Mouse (Mus musculus): ENCODE measurements around the gene Zfp639. TPM values are rescaled to one million over a fixed set of nuclear protein-coding genes. Genes with fewer than 3 reads are reported as not detected.

Zfp639 gene
- polyA plus RNA-seq (2015; fragmentation: Nextera tagmentation; extraction: Ambion mirVana) = 25.6 and 29.5 TPM in 2 replicates

GRCm38 (mm10) chr3:32509496-32510374, at the start of gene Zfp639:
Gene Zfp639 (plus strand): TSS chr3:32510259.
- peak within 1 kb of the TSS; percentile 73 for H3K4me2 ChIP-seq
- no peaks in the 10 kb centered on the region for H3K27me3 ChIP-seq
- ATAC-seq (replicated peaks; ENCODE audit: insufficient number of reproducible peaks, insufficient read depth, low FRiP score, low read depth) = peak; percentile 0; the same call in 1 of the 2 replicates
- peaks cover 1% of the 10 kb centered on the region; the same call in 1 of the 2 replicates for H3K36me3 ChIP-seq
- 8% methylated on average over 24 of the region's 24 CpGs for WGBS
- no peaks in the 10 kb centered on the region for H3K9me3 ChIP-seq (replicated peaks)
- H3K9ac ChIP-seq = peak within 1 kb of the TSS; percentile 86
- H3K27ac ChIP-seq = peak within 1 kb of the TSS; percentile 90
- peak within 1 kb of the TSS; percentile 75 for H3K4me3 ChIP-seq
- H3K4me1 ChIP-seq (replicated peaks) = peaks cover 23% of the 10 kb centered on the region

- no peak overlapping the region for H3K27ac ChIP-seq
- H3K27me3 ChIP-seq = no peaks in the 10 kb centered on the region
- H3K9ac ChIP-seq = no peak overlapping the region
- H3K9me3 ChIP-seq (replicated peaks) = no peaks in the 10 kb centered on the region
- H3K36me3 ChIP-seq = peaks cover 17% of the 10 kb centered on the region
- H3K4me2 ChIP-seq = no peak overlapping the region
- H3K4me1 ChIP-seq (replicated peaks) = peaks cover 4% of the 10 kb centered on the region
- no peak overlapping the region for H3K4me3 ChIP-seq
- 95% methylated on average over 4 of the region's 4 CpGs for WGBS
- ATAC-seq (replicated peaks; ENCODE audit: insufficient number of reproducible peaks, insufficient read depth, low FRiP score, low read depth) = no peak
Observed at GRCm38 (mm10) chr3:32467321-32467720, 42.7 kb upstream of the Zfp639 start.

- H3K9me3 ChIP-seq (replicated peaks) = no peaks in the 10 kb centered on the region
- no peak for ATAC-seq (replicated peaks; ENCODE audit: insufficient number of reproducible peaks, insufficient read depth, low FRiP score, low read depth)
- no peaks in the 10 kb centered on the region for H3K27me3 ChIP-seq
- H3K4me3 ChIP-seq = no peak overlapping the region
- no peak overlapping the region for H3K9ac ChIP-seq
- no peak overlapping the region for H3K4me2 ChIP-seq
- peaks cover 6% of the 10 kb centered on the region for H3K36me3 ChIP-seq
- H3K27ac ChIP-seq = no peak overlapping the region
- 67% methylated on average over 4 of the region's 4 CpGs for WGBS
- peaks cover 9% of the 10 kb centered on the region for H3K4me1 ChIP-seq (replicated peaks)
Observed at GRCm38 (mm10) chr3:32468411-32468810, 41.6 kb upstream of the Zfp639 start.

GRCm38 (mm10) chr3:32470449-32470848, 39.6 kb upstream of the Zfp639 start:
- no peak for ATAC-seq (replicated peaks; ENCODE audit: insufficient number of reproducible peaks, insufficient read depth, low FRiP score, low read depth)
- Histone ChIP-seq H3K27ac (no peak overlapping the region), H3K4me2 (no peak overlapping the region), H3K36me3 (no peaks in the 10 kb centered on the region), H3K27me3 (no peaks in the 10 kb centered on the region), H3K4me3 (no peak overlapping the region), H3K4me1 (replicated peaks) (peaks cover 9% of the 10 kb centered on the region), H3K9me3 (replicated peaks) (no peaks in the 10 kb centered on the region), H3K9ac (no peak overlapping the region)
- 76% methylated on average over 7 of the region's 7 CpGs for WGBS

GRCm38 (mm10) chr3:32471098-32471497, 39.0 kb upstream of the Zfp639 start:
- Histone ChIP-seq H3K9ac (no peak overlapping the region), H3K27ac (no peak overlapping the region), H3K9me3 (replicated peaks) (no peaks in the 10 kb centered on the region), H3K27me3 (no peaks in the 10 kb centered on the region), H3K4me3 (no peak overlapping the region), H3K4me2 (no peak overlapping the region), H3K4me1 (replicated peaks) (peaks cover 9% of the 10 kb centered on the region), H3K36me3 (no peaks in the 10 kb centered on the region)
- 44% methylated on average over 6 of the region's 6 CpGs for WGBS
- no peak for ATAC-seq (replicated peaks; ENCODE audit: insufficient number of reproducible peaks, insufficient read depth, low FRiP score, low read depth)

GRCm38 (mm10) chr3:32472191-32472900, 37.7 kb upstream of the Zfp639 start:
- Histone ChIP-seq H3K4me2 (peak overlapping the region; percentile 7; the same call in 1 of the 2 replicates), H3K4me3 (no peak overlapping the region), H3K36me3 (no peaks in the 10 kb centered on the region), H3K9ac (no peak overlapping the region), H3K9me3 (replicated peaks) (no peaks in the 10 kb centered on the region), H3K4me1 (replicated peaks) (peaks cover 9% of the 10 kb centered on the region), H3K27me3 (no peaks in the 10 kb centered on the region), H3K27ac (no peak overlapping the region)
- 50% methylated on average over 14 of the region's 14 CpGs for WGBS
- ATAC-seq (replicated peaks; ENCODE audit: insufficient number of reproducible peaks, insufficient read depth, low FRiP score, low read depth) = peak; percentile 72; the same call in 1 of the 2 replicates

GRCm38 (mm10) chr3:32473184-32473583, 36.9 kb upstream of the Zfp639 start:
- Histone ChIP-seq H3K27ac (no peak overlapping the region), H3K36me3 (no peaks in the 10 kb centered on the region), H3K9me3 (replicated peaks) (no peaks in the 10 kb centered on the region), H3K27me3 (no peaks in the 10 kb centered on the region), H3K4me1 (replicated peaks) (peaks cover 9% of the 10 kb centered on the region), H3K4me2 (no peak overlapping the region), H3K4me3 (no peak overlapping the region), H3K9ac (no peak overlapping the region)
- 77% methylated on average over 10 of the region's 10 CpGs for WGBS
- ATAC-seq (replicated peaks; ENCODE audit: insufficient number of reproducible peaks, insufficient read depth, low FRiP score, low read depth) = no peak

- Histone ChIP-seq H3K4me1 (replicated peaks) (no peaks in the 10 kb centered on the region), H3K27me3 (no peaks in the 10 kb centered on the region), H3K4me3 (no peak overlapping the region), H3K36me3 (no peaks in the 10 kb centered on the region), H3K4me2 (no peak overlapping the region), H3K9ac (no peak overlapping the region), H3K9me3 (replicated peaks) (no peaks in the 10 kb centered on the region), H3K27ac (no peak overlapping the region)
- peak; percentile 39; the same call in 1 of the 2 replicates for ATAC-seq (replicated peaks; ENCODE audit: insufficient number of reproducible peaks, insufficient read depth, low FRiP score, low read depth)
- WGBS = 88% methylated on average over 7 of the region's 7 CpGs
Observed at GRCm38 (mm10) chr3:32479961-32480360, 30.1 kb upstream of the Zfp639 start.

GRCm38 (mm10) chr3:32483035-32483434, 27.0 kb upstream of the Zfp639 start:
- H3K4me3 ChIP-seq = no peak overlapping the region
- no peak overlapping the region for H3K4me2 ChIP-seq
- 79% methylated on average over 3 of the region's 3 CpGs for WGBS
- no peak for ATAC-seq (replicated peaks; ENCODE audit: insufficient number of reproducible peaks, insufficient read depth, low FRiP score, low read depth)
- H3K9ac ChIP-seq = no peak overlapping the region
- H3K27ac ChIP-seq = no peak overlapping the region
- H3K36me3 ChIP-seq = no peaks in the 10 kb centered on the region
- no peaks in the 10 kb centered on the region for H3K9me3 ChIP-seq (replicated peaks)
- H3K27me3 ChIP-seq = no peaks in the 10 kb centered on the region
- no peaks in the 10 kb centered on the region for H3K4me1 ChIP-seq (replicated peaks)

GRCm38 (mm10) chr3:32486543-32486942, 23.5 kb upstream of the Zfp639 start:
- ATAC-seq (replicated peaks; ENCODE audit: insufficient number of reproducible peaks, insufficient read depth, low FRiP score, low read depth) = no peak

GRCm38 (mm10) chr3:32488172-32488571, 21.9 kb upstream of the Zfp639 start:
- no peaks in the 10 kb centered on the region for H3K27me3 ChIP-seq
- H3K36me3 ChIP-seq = no peaks in the 10 kb centered on the region
- H3K9ac ChIP-seq = no peak overlapping the region
- no peaks in the 10 kb centered on the region for H3K4me1 ChIP-seq (replicated peaks)
- no peak overlapping the region for H3K4me3 ChIP-seq
- H3K27ac ChIP-seq = no peak overlapping the region
- WGBS = 77% methylated on average over 6 of the region's 6 CpGs
- no peaks in the 10 kb centered on the region for H3K9me3 ChIP-seq (replicated peaks)
- ATAC-seq (replicated peaks; ENCODE audit: insufficient number of reproducible peaks, insufficient read depth, low FRiP score, low read depth) = no peak
- no peak overlapping the region for H3K4me2 ChIP-seq

More at GRCm38 (mm10) chr3:32486543-32486942, 23.5 kb upstream of the Zfp639 start:
- H3K9ac ChIP-seq = no peak overlapping the region
- no peak overlapping the region for H3K27ac ChIP-seq
- no peak overlapping the region for H3K4me3 ChIP-seq
- H3K4me2 ChIP-seq = no peak overlapping the region
- H3K4me1 ChIP-seq (replicated peaks) = no peaks in the 10 kb centered on the region
- no peaks in the 10 kb centered on the region for H3K9me3 ChIP-seq (replicated peaks)
- H3K36me3 ChIP-seq = no peaks in the 10 kb centered on the region
- no peaks in the 10 kb centered on the region for H3K27me3 ChIP-seq
- 76% methylated on average over 4 of the region's 4 CpGs for WGBS

All from heart, embryonic 15.5 days (tissue).